In genomic region chr15:79798591-79798990, GRCm38 (mm10) we compare ENCODE assay signal across 18 mouse cellular contexts. TPM values are rescaled to one million over a fixed set of nuclear protein-coding genes. Genes with fewer than 3 reads are reported as not detected.
DNase-seq lines count a peak whose midpoint lies in the region; TF ChIP-seq lines count a peak whose summit lies in the region.
"Had no signal": no experiment of that assay in that cellular context is flagged by ENCODE, and none has a peak within 500 bp of the region (broad histone marks: within the 10 kb centered on the region; RNA-seq: fewer than 3 reads in every experiment).

No protein-coding gene starts in this region.

- H3K27ac ChIP-seq in left cerebral cortex, adult 2 months, result peak overlapping the region; percentile 83
- peak overlapping the region; percentile 60; the same call in 1 of the 2 replicates for H3K27ac ChIP-seq in cortical plate, adult 2 months (ENCODE audit: insufficient read depth, low read length)
- H3K27ac ChIP-seq: embryonic facial prominence, embryonic 13.5 days; forebrain, embryonic 12.5 days; heart, embryonic 13.5 days; hindbrain, embryonic 12.5 days had no signal

- intact Hi-C loops in left cerebral cortex, adult 2 months (cut with DNase I), result loop anchor here (1.0 kb wide), 1 partner anchor 33 kb away; no protein-coding TSS in a partner anchor
- intact Hi-C loops in left cerebral cortex, postnatal 4 days (cut with DNase I), result no loop called here
- intact Hi-C loops in heart, postnatal 14 days (cut with DNase I), result no loop called here

- 0 out of 2 replicates have a peak, but pooled peaks have one; percentile 21 for TF ChIP-seq POLR2A in cortical plate, adult 2 months (IDR thresholded peaks at IDR 0.05; ENCODE audit: extremely low read depth, insufficient read depth, low read length)

- peak; percentile 34 for DNase-seq in cerebellum, adult 9-11 months
- DNase-seq in cerebellum, adult 9-10 months, result no peak
- DNase-seq in left cerebral cortex, adult 2 months (ENCODE audit: extremely low spot score in 1 of 2, low spot score in 2 of 2), result peak in 1 of 2 experiments; percentile 63
- no peak for DNase-seq in left cerebral cortex, postnatal 4 days
- no peak for DNase-seq in heart, postnatal 14 days
- DNase-seq: adrenal gland, adult 2 months; adrenal gland, postnatal 25 days; forebrain, postnatal 0 days; gastrocnemius, postnatal 36 days; heart, adult 11 months; heart, postnatal 4 days had no signal

- peaks cover 14% of the 10 kb centered on the region for H3K4me1 ChIP-seq in cortical plate, adult 2 months (ENCODE audit: control insufficient read depth, insufficient read depth, low read length)

- peak overlapping the region; percentile 23; the same call in 1 of the 2 replicates for H3K4me3 ChIP-seq in left cerebral cortex, adult 2 months
- H3K4me3 ChIP-seq in cortical plate, adult 2 months (ENCODE audit: insufficient read depth, low read length), result no peak overlapping the region
- H3K4me3 ChIP-seq: embryonic facial prominence, embryonic 13.5 days; forebrain, embryonic 12.5 days; heart, embryonic 13.5 days; hindbrain, embryonic 12.5 days had no signal

- no peak for TF ChIP-seq CTCF in left cerebral cortex, adult 2 months (IDR thresholded peaks at IDR 0.05)
- TF ChIP-seq CTCF in cortical plate, adult 2 months (IDR thresholded peaks at IDR 0.05; ENCODE audit: extremely low read depth, insufficient read depth, low read length), result no peak

RNA-seq across cellular contexts. Expression of gene Nptxr, which starts 6.0 kb away (rescaled TPM):
- 100 to 1,000 TPM; 800 to 813 TPM for total RNA-seq in left cerebral cortex, adult 2 months (2021)
- total RNA-seq in left cerebral cortex, postnatal 4 days (2021), result 100 to 1,000 TPM; 240 to 277 TPM
- polyA plus RNA-seq in cortical plate, adult 2 months (2012; rRNA removed), result 293 and 298 TPM in 2 replicates
- 1 to 10 TPM; 2.1 to 2.6 TPM for total RNA-seq in heart, postnatal 14 days (2021)

RNA-seq across cellular contexts. Expression of gene Dnal4, which starts 20.9 kb away (rescaled TPM):
- 10 to 100 TPM; 53.2 to 54.1 TPM for total RNA-seq in left cerebral cortex, adult 2 months (2021)
- 10 to 100 TPM; 30.4 to 34.4 TPM for total RNA-seq in left cerebral cortex, postnatal 4 days (2021)
- 71.5 and 72.4 TPM in 2 replicates for polyA plus RNA-seq in cortical plate, adult 2 months (2012; rRNA removed)
- total RNA-seq in heart, postnatal 14 days (2021), result 10 to 100 TPM; 21.6 to 22.2 TPM

RNA-seq across cellular contexts. Expression of gene Npcd, which starts 35.4 kb away (rescaled TPM):
- total RNA-seq in left cerebral cortex, adult 2 months (2021), result 10 to 100 TPM in 1 of 2 experiments, 1 to 10 TPM in 1; 9.7 to 19.7 TPM
- total RNA-seq in left cerebral cortex, postnatal 4 days (2021), result 10 to 100 TPM in 1 of 2 experiments, 1 to 10 TPM in 1; 6.6 to 14.9 TPM
- polyA plus RNA-seq in cortical plate, adult 2 months (2012; rRNA removed), result 2.4 and 3.0 TPM in 2 replicates
- under 1 TPM in 1 of 2 experiments, not detected in 1; 0.31 TPM for total RNA-seq in heart, postnatal 14 days (2021)
- polyA plus RNA-seq: heart, embryonic 13.5 days; heart, postnatal 0 days; inflammation-experienced regulatory T-cells, adult 6 months had no signal

RNA-seq across cellular contexts. Expression of gene Cbx6, which starts 35.9 kb away (rescaled TPM):
- 100 to 1,000 TPM; 370 to 387 TPM for total RNA-seq in left cerebral cortex, adult 2 months (2021)
- 100 to 1,000 TPM; 105 to 125 TPM for total RNA-seq in left cerebral cortex, postnatal 4 days (2021)
- 295 and 320 TPM in 2 replicates for polyA plus RNA-seq in cortical plate, adult 2 months (2012; rRNA removed)
- 10 to 100 TPM; 35.4 to 36.8 TPM for total RNA-seq in heart, postnatal 14 days (2021)

RNA-seq across cellular contexts. Expression of gene Sun2, which starts 56.3 kb away (rescaled TPM):
- 10 to 100 TPM; 43.9 to 46.5 TPM for total RNA-seq in left cerebral cortex, adult 2 months (2021)
- total RNA-seq in left cerebral cortex, postnatal 4 days (2021), result 10 to 100 TPM; 27.0 to 29.4 TPM
- polyA plus RNA-seq in cortical plate, adult 2 months (2012; rRNA removed), result 29.7 and 32.0 TPM in 2 replicates
- 10 to 100 TPM; 70.6 to 73.4 TPM for total RNA-seq in heart, postnatal 14 days (2021)

Comparison
In these comparisons a context has a peak if more than half of its experiments do, and no peak if none do; other contexts are left out.
1. RNA of gene Nptxr, which starts 6.0 kb away (total RNA-seq): 800 to 813 TPM in left cerebral cortex, adult 2 months and 240 to 277 TPM in left cerebral cortex, postnatal 4 days; 2.1 to 2.6 TPM in heart, postnatal 14 days; every median in the first group is over 10 times any median in the second.
2. RNA of gene Npcd, which starts 35.4 kb away (total RNA-seq): 9.7 to 19.7 TPM in left cerebral cortex, adult 2 months and 6.6 to 14.9 TPM in left cerebral cortex, postnatal 4 days; 0.31 TPM in heart, postnatal 14 days; every median in the first group is over 4 times any median in the second.